Mouse (Mus musculus): ENCODE measurements around the gene Polr2b.

DNA sequence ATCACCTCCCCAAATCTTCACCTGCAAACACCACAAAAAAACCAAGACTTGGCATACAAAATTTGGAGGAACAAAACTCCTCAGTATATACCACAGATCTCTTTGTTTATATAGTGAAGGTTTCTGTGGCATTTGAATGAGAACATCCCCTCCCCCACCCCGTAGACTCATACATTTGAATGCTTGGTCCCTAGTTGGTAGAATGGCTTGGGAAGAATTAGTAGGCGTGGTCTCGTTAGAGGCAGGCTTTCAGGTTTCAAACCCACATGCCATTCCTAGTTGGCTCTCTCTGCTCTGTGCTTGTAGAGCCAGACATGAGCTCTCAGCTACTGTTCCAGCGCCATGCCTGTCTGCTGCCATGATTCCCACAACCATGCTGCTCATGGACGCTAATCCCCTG is 71.7 kb downstream of the Polr2b start:
- no peak for TF ChIP-seq POLR2A (IDR thresholded peaks at IDR 0.05; ENCODE audit: borderline replicate concordance, low read depth, low read length)
- no peak for TF ChIP-seq CTCF (IDR thresholded peaks at IDR 0.05; ENCODE audit: low read depth, low read length)

All from bone marrow macrophage, adult 2 months (primary cell).